Mouse (Mus musculus): Measurements from ENCODE around the gene Amd1. TPM values are rescaled to one million over a fixed set of nuclear protein-coding genes. Genes with fewer than 3 reads are reported as not detected.
A peak's percentile ranks its signal among the peaks of the same experiment; 100 is the strongest.

Gene Amd1
- total RNA-seq, 2 experiments from 2014 or later, result 79.4 to 121 TPM

DNA sequence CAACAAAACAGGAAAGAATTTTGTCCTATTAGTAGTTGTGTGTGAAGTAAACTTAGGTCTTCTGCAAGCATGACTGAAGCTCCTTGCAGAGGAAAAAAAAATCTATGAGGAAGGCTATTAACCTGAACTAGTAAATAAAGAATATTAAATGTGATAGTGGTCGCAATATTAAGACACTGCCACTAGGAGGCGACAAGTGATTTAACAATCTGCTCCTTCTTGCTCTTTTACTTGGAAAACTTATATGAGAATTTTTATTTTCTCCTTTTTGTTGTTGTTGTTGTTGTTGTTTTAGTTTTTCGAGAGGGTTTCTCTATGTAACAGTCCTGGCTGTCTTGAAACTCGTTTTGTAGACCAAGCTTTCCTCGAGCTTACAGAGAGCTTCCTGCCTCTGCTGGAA is 43.0 kb downstream of the Amd1 start:
- peak; percentile 37; the same call in 1 of the 2 replicates for ATAC-seq (replicated peaks; ENCODE audit: low FRiP score, poor library complexity, severe bottlenecking)

DNA sequence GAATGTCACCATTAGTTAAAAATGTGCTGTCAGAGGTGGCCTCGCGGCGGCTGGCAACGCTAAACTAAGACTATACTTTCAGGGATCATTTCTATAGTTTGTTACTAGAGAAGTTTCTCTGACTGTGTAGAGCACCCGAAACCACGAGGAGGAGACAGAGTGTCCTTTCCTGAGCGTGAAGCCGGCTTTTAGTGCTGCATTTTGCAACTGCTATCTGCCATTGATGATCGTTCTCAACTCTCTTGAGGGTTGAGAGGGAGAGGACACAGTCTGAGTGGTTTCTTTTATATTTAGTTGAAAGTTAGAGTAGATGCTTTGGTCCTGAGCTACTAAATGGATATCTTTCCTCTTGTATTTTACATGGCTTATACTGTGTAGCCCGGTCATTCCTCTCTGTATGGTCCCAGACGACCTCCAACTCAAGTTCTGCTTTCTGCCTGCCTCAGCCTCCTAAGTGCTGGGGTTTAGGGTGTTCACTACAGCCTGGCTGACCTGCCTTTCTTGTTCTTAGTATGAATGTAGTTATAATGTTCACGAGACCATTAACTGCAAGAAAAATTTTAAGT is 43.5 kb downstream of the Amd1 start:
- ATAC-seq (replicated peaks; ENCODE audit: low FRiP score, poor library complexity, severe bottlenecking), result peak; percentile 44

DNA sequence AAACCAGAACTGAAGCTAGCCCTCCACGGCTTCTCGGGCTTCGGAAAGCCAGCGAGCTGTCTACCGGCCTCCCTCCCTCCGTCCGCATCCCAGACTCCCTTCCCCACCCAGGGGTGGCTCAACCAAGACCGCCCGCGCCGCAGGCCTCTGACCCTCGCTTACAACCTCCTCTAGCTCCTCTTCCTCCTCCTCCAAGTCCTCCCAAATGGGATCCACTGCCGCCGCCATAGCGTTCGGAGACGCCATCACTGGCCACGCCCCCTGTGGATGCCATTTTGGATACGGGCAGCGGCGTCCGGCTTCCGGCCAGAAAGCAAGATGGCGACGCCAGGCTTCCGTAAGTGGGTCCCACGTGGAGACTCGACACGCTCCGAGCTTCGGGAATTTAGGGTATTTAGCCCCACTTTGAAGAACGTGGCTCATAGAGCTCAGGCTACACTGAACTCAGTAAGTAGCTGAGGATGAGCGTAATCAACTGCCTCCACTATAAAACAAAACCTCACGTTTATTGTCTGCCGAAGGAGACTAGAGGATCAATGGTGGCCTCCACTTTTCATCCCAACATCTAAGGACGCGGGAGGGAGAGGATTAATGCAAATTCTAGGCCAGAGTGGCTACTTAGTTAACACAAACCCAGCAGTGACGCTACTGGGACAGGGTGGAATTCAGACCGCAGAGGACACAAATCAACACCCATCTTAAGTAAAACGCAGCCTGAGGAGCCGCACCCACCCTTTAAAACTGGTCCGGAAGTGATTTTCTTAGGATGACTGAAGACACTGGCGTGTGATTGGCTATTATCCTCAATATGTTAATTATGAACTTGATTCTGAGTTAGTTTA is 44.4 kb downstream of the Amd1 start, which contains the start of gene Gtf3c6:
Gtf3c6 (minus strand) TSS at position 695 of the 842 bp plus-strand sequence.
- ATAC-seq (replicated peaks; ENCODE audit: low FRiP score, poor library complexity, severe bottlenecking), result peak; percentile 88

DNA sequence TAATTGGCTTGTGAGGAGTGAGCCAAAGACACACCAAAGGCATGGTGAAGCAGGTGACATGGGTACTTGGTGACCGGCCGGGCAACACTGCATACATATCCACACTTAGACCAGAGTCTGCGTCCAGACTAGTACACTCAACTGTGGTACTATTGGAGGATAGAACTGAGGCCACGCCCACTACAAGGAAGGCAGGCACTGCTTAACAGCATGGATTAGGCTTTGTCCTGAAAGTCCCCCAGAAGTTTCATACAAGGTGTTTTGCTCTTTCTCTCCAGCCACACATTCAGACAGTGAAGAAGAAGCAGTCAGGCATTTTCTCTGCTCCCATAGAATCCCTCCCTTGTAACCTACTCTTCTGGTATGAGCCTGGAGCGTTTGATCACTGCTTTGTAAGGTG is 45.3 kb downstream of the Amd1 start:
- peak; percentile 72 for ATAC-seq (replicated peaks; ENCODE audit: low FRiP score, poor library complexity, severe bottlenecking)

DNA sequence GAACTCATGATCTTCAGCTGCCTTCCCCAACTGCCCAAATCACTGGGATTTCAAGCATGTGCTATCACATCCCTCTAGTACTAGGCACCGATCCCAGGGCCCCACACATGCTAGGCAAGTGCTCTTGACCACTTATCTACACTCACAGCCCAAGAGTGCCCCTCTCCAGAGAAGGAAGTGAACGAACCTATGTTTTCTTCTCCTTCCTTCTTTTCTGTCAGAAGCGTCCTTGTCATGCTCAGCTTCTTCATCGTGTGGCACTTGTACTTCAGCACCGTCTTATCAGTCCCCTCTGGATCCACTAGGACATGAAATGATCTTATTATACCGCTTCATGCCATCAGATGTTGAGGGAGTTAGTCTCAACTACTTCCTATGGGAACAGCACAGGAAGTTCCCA is 51.0 kb downstream of the Amd1 start:
- no peak for ATAC-seq (replicated peaks; ENCODE audit: low FRiP score, poor library complexity, severe bottlenecking)

DNA sequence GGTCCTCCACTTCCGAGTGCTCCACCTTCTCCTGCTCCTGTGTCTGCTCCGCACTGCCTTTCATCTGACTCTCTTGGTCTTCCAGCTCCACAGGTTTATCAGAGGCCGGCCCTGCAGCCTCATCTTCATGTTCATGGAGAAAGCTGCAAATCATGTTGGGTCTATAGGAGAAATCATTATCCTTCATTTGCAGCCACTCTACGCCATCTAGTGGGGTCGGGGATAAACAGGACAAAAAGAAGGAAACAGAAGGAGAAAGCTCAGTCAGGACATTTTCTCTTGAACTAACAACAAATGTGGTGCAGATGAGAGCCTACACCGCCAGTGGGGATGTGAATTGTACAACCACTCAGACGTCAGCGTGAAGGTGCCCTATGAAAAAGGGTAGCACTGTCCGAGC is 52.4 kb downstream of the Amd1 start:
- no peak for ATAC-seq (replicated peaks; ENCODE audit: low FRiP score, poor library complexity, severe bottlenecking)

DNA sequence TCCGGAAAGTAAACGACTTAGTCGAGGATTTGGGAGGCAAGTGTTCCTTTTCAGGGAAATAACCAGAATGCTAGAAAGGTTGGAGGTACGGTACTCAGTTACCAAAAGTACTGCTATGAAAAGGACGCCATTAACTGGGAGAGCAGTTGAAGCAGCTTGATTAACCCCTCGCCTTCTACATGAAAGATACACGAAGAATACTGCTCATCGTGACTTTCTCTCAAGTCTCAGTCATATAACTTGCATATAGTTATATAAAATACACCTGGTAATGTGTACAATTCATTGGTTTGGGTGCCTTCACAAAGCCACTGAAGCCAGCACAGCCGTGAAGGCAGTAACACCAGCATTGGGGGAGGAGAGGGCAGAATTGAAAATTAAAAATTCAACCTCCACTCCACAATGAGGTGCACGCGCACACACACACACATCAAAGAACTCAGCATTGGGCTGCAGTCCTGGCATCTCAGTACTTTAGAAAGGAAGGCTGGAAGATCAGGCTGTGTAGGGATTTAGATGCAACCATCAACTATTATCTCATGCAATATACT is 54.7 kb downstream of the Amd1 start:
- peak; percentile 28; the same call in 1 of the 2 replicates for ATAC-seq (replicated peaks; ENCODE audit: low FRiP score, poor library complexity, severe bottlenecking)

DNA sequence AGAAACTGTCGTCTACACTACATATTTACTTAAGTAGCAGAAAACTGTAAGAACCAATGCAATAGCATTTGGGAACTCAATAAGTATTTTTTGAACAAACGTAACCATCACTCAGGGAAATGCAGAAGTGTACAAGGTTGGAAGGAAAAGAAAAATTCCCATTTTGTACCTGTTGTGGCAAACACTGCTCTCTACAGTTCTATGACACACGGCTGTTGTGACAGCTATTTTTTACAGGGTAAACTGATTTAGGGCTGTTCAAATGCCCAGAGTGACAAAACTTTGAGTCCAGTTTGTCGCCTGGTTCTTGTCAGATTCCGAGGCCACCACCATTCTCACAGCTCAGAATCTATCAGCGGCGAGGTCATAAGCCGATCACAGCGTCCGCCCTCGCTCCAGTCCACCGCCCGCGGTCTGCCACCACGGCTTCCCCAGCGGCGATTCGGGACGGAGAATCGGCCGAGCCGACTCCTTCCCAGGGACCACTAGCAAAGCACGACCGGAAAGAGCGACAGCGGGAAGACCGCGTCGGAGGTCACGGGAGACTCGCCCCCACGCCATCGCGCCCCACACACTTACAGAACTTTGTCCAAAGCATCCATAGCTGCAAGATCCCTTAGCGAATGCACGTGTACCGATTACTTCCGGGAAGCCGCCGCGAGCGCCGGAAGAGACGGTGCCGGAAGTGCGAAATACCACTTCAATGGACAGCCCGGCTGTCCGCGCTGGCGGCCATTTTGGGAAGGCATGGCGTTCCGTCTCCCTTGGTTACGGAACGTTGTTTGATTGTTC is 55.4 kb downstream of the Amd1 start, which contains the start of gene Rpf2:
Rpf2 (minus strand) TSS at position 663 of the 792 bp plus-strand sequence.
- ATAC-seq (replicated peaks; ENCODE audit: low FRiP score, poor library complexity, severe bottlenecking), result peak; percentile 95

DNA sequence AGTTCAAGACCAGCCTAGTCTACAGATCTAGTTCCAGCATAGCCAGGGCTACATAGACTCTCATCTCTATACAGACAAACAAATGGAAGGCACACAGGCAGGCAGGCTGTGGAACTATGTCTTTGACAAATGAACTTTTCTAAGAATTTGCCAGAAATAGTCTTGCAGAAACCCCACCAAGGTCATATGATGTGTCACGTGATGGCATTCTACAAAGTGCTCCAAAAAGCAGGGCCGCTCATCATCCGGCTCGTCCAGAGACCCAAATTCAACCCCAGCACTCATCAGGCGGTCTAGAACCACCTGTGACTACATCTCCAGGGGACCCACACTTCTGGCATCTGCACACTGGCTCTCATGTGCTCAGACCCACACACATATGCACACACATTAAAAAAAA is 64.2 kb downstream of the Amd1 start:
- ATAC-seq (replicated peaks; ENCODE audit: low FRiP score, poor library complexity, severe bottlenecking), result no peak

Other genes starting within 250 kb of the Amd1 start
- gene Slc16a10, start 159.9 kb downstream of the Amd1 start, total RNA-seq (2015; ENCODE audit: low replicate concordance), result 431 and 444 TPM in 2 replicates
- gene Slc16a10, start 159.9 kb downstream of the Amd1 start, total RNA-seq (2017; ENCODE audit: low replicate concordance), result 329 and 368 TPM in 2 replicates
- gene Rpf2, start 55.1 kb downstream of the Amd1 start, total RNA-seq (2015; ENCODE audit: low replicate concordance), result 13.0 and 15.5 TPM in 2 replicates
- gene Rpf2, start 55.1 kb downstream of the Amd1 start, total RNA-seq (2017; ENCODE audit: low replicate concordance), result 18.4 and 19.4 TPM in 2 replicates
- 14.3 and 19.8 TPM in 2 replicates for gene Gtf3c6, start 44.1 kb downstream of the Amd1 start, total RNA-seq (2015; ENCODE audit: low replicate concordance)
- 7.4 and 38.7 TPM in 2 replicates for gene Gtf3c6, start 44.1 kb downstream of the Amd1 start, total RNA-seq (2017; ENCODE audit: low replicate concordance)
- 31.4 and 36.9 TPM in 2 replicates for gene Cdk19, start 37.4 kb upstream of the Amd1 start, total RNA-seq (2015; ENCODE audit: low replicate concordance)
- gene Cdk19, start 37.4 kb upstream of the Amd1 start, total RNA-seq (2017; ENCODE audit: low replicate concordance), result 30.5 and 34.6 TPM in 2 replicates

Measured in erythroid progenitor cell, adult 5-6 weeks (primary cell).